Mouse (Mus musculus): ENCODE measurements around the gene Pcolce2.

DNA sequence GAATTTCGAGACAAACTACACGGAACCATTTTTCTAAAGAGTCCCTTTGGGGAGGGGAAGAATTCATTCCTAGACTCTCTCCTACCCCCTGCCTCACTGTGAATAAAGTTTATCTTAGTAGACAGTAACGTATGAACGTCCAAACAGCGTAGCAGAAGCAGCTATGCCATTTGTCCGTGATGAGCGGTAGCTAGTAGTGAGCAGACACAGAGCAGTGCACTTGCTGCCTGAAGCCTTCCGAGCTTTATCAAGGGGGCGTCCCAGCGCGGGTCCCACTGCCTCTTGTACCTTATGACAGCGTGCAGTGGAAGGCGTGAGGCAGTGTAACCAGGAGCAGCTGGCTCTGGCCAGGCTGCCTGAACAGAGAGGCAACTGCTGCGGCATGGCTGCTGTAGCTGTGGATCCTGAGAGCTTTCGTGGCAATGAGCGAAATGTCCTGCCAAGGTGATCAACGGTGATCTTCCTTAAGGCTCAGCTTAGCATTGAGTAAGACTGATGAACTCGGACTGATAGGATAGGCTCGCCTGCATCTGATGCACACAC lies 39.2 kb upstream of the Pcolce2 start:
- TF ChIP-seq POLR2A (IDR thresholded peaks at IDR 0.05; ENCODE audit: control insufficient read depth, extremely low read depth, insufficient read depth, low read length, poor library complexity) = no peak
- no peak for TF ChIP-seq CTCF (IDR thresholded peaks at IDR 0.05; ENCODE audit: borderline replicate concordance, control insufficient read depth, extremely low read depth, insufficient read depth, low read length, poor library complexity)

All from thymus, adult 2 months (tissue).